Mouse (Mus musculus): Measurements from ENCODE around the gene Plod2. TPM values are rescaled to one million over a fixed set of nuclear protein-coding genes. Genes with fewer than 3 reads are reported as not detected.

Gene Plod2
- 10 to 100 TPM in 1 of 4 experiments, 1 to 10 TPM in 3; 7.6 to 10.2 (median 8.5) TPM for total RNA-seq (2022)

DNA sequence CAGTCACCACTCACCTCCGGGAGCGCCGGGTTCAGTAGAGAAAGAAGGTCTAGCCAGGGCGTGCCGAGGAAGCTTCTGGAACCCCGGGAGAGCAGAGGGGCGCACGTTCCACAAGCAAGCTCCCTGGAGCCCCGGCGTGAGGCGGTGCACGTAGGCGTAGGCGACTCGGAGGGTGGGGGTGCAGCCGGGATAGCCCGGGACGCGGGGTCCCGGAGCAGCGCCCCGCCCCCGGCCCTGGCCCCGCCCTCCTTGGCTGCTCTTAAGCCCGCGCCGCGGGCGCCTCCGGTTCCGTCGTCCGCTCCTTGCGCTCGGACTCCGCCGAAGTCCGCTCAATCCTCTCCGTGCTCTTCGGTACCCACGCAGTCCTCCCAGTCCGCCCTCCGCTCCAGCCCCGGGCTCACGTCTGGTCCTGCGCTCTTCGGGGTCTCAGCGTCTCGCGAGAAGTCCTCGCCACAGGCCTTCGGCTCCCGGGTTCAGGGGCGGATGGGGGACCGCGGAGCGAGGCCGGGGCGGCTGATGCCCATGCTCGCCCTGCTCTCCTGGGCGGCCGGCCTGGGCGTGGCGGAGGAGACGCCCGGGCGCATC is at the start of gene Plod2:
Gene Plod2 (plus strand): TSS at position 247 of the 585 bp plus-strand sequence.
- peak in 1 of 2 experiments; percentile 12 for DNase-seq (ENCODE audit: low spot score in 2 of 2)

DNA sequence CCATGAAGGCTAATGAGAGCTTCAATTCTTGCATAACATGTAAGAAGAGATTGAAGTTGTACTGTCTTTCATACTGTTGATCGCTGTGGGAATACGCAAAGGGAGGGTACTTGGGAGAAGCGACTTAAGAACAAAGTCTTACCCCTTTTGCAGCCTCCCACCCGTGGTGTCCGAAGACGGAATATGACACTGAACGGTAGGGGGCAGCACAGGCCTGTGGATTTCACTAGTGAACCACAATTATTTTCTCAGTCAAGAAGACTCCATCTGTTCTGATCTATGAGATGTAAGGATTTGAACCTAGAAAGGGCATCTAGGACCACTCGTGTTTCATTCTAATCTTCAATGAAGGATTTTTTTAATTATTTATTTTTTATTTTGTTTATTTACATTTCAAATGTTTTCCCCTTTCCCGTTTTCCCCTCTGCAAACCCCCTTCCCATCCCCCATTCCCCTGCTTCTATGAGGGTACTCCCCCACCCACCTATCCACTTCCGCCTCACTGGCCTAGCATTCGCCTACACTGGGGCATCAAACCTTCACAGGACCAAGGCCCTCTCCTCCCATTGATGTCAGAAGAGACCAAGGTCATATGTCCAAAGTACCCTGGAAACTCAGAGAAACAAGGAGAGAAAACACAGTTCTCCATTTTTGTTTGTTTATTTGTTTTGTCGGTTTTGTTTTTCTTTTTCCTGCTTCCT is 42.2 kb upstream of the Plod2 start:
- DNase-seq (ENCODE audit: low spot score in 2 of 2) = peak; percentile 38 to 88

GRCm38 (mm10) chr9:92504256-92504655 is 37.8 kb upstream of the Plod2 start:
- DNase-seq (ENCODE audit: low spot score in 2 of 2) = no peak

GRCm38 (mm10) chr9:92504889-92505288 is 37.1 kb upstream of the Plod2 start:
- DNase-seq (ENCODE audit: low spot score in 2 of 2) = no peak

- no peak for DNase-seq (ENCODE audit: low spot score in 2 of 2)
These were observed 30.3 kb upstream of the Plod2 start for GRCm38 (mm10) chr9:92511696-92512095.

DNA sequence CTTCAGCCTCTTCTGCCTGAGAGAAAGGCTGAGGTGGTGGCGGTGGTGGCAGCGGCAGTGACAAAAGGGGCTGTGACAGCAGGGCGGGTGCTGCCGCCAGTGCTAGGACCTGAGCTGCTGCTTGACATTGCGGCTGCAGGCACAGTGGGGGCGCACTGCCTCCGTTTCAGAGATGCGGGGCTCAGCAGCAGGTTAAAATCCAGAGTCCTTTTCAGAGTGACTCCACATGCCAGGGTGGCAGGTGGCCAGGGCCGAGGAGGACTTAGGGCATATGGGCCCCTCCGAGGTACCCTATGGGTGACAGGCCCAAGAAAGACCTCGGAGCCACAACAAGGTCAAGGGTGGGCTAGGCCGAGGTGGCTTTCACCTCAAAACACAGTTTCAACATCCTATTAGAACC is 25.0 kb upstream of the Plod2 start:
- DNase-seq (ENCODE audit: low spot score in 2 of 2) = no peak

DNA sequence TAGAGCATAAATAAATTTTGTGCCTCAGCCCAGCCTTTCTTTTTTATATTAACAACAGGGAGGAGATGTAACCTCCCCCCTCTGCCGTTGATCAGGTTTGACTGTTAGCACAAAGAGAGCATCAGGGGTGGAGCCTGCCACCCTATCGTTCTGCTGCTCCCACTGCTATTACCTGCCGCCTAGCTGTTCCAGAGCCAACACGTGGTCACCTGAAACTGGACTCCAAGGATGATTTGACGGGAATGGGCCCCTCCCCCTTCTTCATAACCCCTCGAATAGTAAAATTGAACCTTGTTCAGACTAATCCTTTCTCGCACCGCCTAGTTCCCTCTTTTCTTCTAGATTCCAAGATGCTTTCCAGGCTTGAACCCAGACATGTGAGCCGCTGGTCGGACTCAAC is 21.3 kb upstream of the Plod2 start:
- DNase-seq (ENCODE audit: low spot score in 2 of 2) = no peak

GRCm38 (mm10) chr9:92524506-92524905 is 17.5 kb upstream of the Plod2 start:
- no peak for DNase-seq (ENCODE audit: low spot score in 2 of 2)

- no peak for DNase-seq (ENCODE audit: low spot score in 2 of 2)
These were observed 12.0 kb upstream of the Plod2 start for GRCm38 (mm10) chr9:92530055-92530454.

DNA sequence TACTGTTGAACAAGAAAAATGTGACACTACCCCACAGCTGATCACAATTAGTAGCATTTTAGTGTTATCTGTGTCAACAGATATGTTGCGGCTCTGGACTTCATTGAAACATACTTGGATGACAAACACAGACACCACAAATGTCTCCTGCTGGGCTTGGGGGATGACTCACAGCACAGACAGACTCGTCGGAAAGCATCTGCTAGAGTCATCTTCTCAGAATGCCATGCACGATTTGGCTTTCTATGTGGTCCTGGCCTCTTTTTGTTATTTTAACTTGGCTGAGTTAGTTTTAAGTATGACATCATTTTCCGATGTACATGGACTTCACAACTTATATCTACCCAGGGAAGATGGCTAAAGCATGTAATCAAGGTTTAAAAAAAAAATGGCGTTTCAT is 4.3 kb upstream of the Plod2 start:
- DNase-seq (ENCODE audit: low spot score in 2 of 2) = peak in 1 of 2 experiments; percentile 24

DNA sequence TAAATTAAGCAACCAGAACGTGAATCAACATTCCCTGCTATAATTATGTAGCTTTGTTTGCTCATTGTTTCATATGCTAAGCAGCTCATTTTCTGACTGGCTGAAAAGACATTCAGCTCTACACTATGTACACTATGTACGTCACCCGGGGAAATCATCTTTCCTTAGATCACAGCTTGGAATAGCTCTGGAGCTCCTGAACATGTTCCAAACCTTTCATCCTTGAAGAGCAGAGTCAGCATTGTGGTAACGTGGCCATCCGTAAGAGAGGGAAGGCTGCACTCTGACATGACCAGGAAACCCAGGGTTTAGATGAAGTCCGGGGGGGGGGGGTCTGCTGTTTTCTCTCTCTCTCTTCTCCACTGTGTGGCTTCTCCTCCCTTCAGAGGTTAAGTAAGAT is 3.8 kb upstream of the Plod2 start:
- DNase-seq (ENCODE audit: low spot score in 2 of 2) = no peak

DNA sequence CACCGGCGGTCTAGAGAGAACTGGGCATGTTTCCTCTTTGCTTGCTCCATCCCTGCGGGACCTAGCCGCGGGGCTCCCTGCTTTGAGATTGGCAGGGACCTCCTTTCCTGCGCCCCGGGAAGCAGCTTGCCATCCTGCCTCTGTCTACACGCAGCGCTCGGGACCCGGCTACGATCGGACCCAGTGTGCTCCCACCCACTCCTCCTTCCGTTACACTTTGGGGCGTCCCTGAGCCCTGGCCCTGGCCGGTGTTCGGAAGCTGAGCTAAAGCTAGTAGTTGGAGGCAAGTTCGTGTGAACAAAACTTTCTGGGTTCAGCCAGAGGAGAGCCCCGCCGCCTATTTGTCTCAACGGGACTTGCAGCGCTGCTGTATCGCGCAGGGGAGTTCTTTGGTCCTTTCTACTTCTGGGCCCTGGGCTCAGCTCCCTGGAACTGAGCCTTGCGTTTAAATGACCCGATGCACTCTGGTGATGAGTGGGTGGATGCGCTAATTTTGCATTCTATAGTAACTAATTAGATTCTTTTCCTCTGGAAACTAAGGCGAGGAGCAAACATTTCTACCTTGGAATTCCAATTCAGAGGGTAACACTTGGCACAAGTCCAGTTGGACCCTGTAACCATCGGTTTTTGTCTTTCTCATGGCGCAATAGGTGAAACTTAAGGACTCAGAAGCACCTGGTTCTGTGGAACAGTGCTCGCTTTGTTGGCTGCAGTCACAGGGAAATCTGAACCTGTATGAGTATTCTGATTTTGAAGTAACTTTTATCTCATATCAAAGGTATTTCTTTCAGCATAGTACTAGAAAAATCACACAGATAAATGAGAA is 781 bp downstream of the Plod2 start:
- peak; percentile 10 to 16 for DNase-seq (ENCODE audit: low spot score in 2 of 2)

- no peak for DNase-seq (ENCODE audit: low spot score in 2 of 2)
These were observed 2.1 kb downstream of the Plod2 start for GRCm38 (mm10) chr9:92544146-92544545.

DNA sequence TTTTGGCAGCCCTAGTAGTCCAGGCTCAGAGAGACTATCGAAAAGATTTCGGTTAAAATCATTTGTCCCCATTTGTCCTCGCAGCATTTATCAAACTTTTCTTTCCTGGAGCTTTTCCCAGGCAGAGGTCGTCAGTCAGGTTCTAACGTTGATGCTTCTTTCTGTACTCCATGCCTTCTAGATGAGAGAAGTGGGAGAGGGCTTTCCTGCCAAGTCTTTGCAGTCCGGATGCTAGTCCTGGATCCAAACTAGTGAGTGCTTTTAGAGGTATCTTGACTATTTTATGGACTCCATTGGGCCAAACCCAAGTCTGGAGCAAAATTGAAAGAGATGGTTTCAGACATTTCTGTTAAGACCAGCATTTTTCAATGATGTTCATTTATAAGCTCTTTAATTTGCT is 3.0 kb downstream of the Plod2 start:
- DNase-seq (ENCODE audit: low spot score in 2 of 2) = no peak

- DNase-seq (ENCODE audit: low spot score in 2 of 2) = no peak
These were observed 4.4 kb downstream of the Plod2 start for GRCm38 (mm10) chr9:92546446-92546845.

DNA sequence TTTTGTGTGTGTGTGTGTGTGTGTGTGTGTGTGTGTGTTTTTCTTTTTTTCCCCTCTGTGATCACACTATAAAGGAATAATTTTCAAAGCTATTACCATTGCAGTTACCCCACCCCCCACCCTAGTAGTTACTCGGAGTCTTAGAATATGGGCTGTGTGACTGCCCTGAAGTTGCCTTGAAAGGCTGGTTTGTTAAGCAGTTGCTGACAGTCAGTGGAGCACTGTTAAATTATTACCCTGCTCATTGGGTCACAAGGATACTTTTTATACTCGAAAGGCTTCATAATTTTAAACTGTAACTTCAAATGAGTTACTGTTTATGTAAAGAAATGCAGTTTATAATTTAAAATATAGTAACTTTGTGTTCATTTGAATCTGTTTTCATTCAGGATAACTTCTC is 5.1 kb downstream of the Plod2 start:
- DNase-seq (ENCODE audit: low spot score in 2 of 2) = no peak

DNA sequence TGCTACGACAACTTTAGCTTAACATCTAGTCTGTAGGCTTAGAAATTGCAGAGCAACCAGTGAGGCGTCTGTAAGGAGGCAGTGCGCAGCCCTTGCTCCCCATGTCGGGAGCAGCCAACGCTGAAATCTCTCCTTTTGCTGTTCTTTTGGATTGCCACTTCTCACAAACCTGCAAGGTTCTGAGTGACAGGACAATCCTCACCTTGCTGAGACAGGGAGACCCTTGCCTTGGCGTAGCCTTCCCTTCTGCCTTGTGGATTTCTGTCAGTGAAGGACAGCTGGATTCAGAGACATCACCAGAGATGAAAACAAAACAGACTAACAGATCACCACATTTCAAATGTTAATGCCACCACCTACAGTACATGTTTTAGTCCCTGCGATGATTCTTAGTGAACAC is 5.8 kb downstream of the Plod2 start:
- DNase-seq (ENCODE audit: low spot score in 2 of 2) = no peak

DNA sequence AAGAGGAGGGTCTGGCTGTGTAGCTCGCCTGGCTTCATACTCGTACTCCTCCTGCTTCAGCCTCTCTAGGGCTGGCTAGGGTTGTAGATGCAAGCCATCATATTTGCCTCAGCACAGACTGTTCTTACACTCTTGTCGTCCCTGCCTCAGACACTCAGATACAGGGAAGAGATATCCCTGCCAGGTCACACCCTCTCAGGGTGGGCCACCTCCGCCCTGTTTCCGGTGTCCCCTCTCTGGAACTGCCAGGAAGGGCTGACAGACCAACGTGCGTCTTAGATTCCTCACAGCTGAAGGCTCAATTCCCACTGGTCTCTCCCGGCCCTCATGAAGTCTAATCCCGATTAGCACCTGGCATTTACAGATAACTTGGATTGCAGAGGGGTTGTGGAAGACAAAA is 6.6 kb downstream of the Plod2 start:
- DNase-seq (ENCODE audit: low spot score in 2 of 2) = no peak

DNA sequence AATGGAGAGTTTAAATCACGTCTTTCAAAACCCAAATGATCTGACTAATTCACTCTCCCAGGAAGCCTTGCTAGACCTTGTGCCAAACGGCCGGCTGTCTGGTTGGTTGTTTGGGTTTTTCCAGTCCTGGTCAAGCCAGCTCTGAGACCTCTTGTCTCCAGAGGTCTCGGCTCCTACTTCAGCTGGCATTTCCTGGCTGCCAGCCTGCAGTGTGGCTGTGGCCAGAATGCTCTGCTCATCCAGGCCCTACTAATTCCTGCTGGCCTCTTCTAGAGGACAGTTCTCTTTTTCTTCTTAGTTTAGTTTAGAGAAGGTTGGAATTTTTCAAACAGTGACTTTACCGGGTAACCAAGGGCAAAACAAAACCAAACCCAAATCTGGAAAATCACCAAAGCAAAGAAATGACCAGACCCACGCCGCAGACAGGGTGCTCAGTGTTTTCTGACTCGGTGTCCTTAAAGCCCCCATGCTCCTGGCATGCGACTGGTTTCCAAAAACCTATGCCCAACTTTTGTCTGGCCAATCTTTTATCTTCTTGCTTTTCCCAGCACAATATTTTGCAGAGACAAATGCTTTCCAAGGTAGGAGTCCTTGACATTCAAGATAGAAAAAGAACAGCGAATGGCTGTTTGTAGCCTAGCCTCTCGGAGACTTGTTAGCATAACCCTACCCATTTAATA is 7.9 kb downstream of the Plod2 start:
- DNase-seq (ENCODE audit: low spot score in 2 of 2) = peak in 1 of 2 experiments; percentile 13

DNA sequence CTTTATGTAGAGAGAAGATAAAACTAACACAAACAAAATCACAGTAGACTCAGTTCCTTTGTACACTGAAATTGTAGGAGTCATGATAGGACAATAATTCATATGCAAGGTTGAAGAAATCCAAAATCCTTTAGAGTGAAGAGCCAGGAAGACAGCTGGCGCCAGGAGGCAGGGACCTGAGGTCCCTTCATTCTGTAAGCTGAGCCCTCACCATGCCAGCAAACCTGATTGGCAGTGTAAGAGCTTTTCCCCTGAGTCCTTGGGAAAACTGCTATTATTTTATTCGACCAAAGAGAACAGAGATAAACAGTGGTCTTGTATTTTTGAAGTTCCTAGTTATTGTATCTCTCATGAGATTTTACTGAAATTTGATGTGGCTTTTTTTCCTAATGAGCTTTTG is 9.0 kb downstream of the Plod2 start:
- DNase-seq (ENCODE audit: low spot score in 2 of 2) = no peak

GRCm38 (mm10) chr9:92551666-92552065 is 9.6 kb downstream of the Plod2 start:
- DNase-seq (ENCODE audit: low spot score in 2 of 2) = no peak

DNA sequence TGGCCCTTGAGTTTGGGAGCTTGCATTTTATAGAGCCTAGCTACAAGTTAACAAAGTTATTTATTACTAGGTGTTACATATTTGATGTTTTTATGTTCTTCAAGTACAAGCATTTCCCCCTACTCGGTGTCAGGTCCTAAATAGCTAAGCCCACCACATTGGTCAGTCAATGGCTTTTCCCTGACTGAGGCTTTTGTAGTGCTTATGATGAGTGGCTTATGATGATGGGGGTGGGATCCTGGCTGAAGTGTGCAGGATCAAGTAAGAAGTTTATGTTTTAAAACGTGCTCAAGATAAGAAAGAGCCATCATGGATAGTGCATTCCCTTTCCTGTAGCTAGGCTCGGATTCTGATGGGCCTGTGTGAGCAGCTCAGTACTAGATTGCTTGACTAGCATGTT is 10.7 kb downstream of the Plod2 start:
- DNase-seq (ENCODE audit: low spot score in 2 of 2) = no peak
